Mouse (Mus musculus): ENCODE results near the gene Dop1b. TPM values are rescaled to one million over a fixed set of nuclear protein-coding genes. Genes with fewer than 3 reads are reported as not detected.
"Not testable (repeated sequence)": the region's sequence is repeated elsewhere in the genome, so short reads cannot be mapped to it uniquely, and the experiment has no call there.

Gene Dop1b
- polyA plus RNA-seq, 1 experiment from 2014 or later, result 36.9 TPM

- Histone ChIP-seq H3K4me2 (ENCODE audit: low read length) (peak within 1 kb of the TSS; percentile 84), H3K9me3 (ENCODE audit: control insufficient read depth, low read length) (no peaks in the 10 kb centered on the region), H3K36me3 (ENCODE audit: control insufficient read depth, insufficient read depth, low read length) (no peaks in the 10 kb centered on the region), H3K4me3 (ENCODE audit: low read length) (peak within 1 kb of the TSS; percentile 47), H3K9ac (ENCODE audit: low read depth, low read length) (peak within 1 kb of the TSS; percentile 64), H3K27ac (ENCODE audit: low read depth, low read length) (no peak within 1 kb of the TSS), H3K27me3 (replicated peaks; ENCODE audit: control insufficient read depth, insufficient read depth, low read length) (peaks cover 22% of the 10 kb centered on the region), H3K4me1 (ENCODE audit: control insufficient read depth, insufficient read depth, low read depth, low read length) (peaks cover 15% of the 10 kb centered on the region)
- under 1% methylated on average over 63 of the region's 63 CpGs for WGBS
- peak; percentile 81 for ATAC-seq
Measured at GRCm38 (mm10) chr16:93682689-93683507, 28.8 kb upstream of the Dop1b start, which contains the start of gene Cbr3. TSS of gene Cbr3 (plus strand) at chr16:93683215.

- H3K36me3 ChIP-seq (ENCODE audit: control insufficient read depth, insufficient read depth, low read length), result no peaks in the 10 kb centered on the region
- H3K9ac ChIP-seq (ENCODE audit: low read depth, low read length), result peak overlapping the region; percentile 64
- ATAC-seq, result 0 out of 2 replicates have a peak, but pooled peaks have one; percentile 48
- H3K4me2 ChIP-seq (ENCODE audit: low read length), result peak overlapping the region; percentile 84
- peak overlapping the region; percentile 47 for H3K4me3 ChIP-seq (ENCODE audit: low read length)
- peaks cover 15% of the 10 kb centered on the region for H3K4me1 ChIP-seq (ENCODE audit: control insufficient read depth, insufficient read depth, low read depth, low read length)
- 1% methylated on average over 53 of the region's 53 CpGs for WGBS
- peaks cover 22% of the 10 kb centered on the region for H3K27me3 ChIP-seq (replicated peaks; ENCODE audit: control insufficient read depth, insufficient read depth, low read length)
- no peaks in the 10 kb centered on the region for H3K9me3 ChIP-seq (ENCODE audit: control insufficient read depth, low read length)
- no peak overlapping the region for H3K27ac ChIP-seq (ENCODE audit: low read depth, low read length)
Measured at GRCm38 (mm10) chr16:93683508-93684236, 28.0 kb upstream of the Dop1b start.

- no peak for ATAC-seq
- peaks cover 22% of the 10 kb centered on the region for H3K27me3 ChIP-seq (replicated peaks; ENCODE audit: control insufficient read depth, insufficient read depth, low read length)
- no peaks in the 10 kb centered on the region for H3K36me3 ChIP-seq (ENCODE audit: control insufficient read depth, insufficient read depth, low read length)
- H3K9me3 ChIP-seq (ENCODE audit: control insufficient read depth, low read length), result no peaks in the 10 kb centered on the region
- WGBS, result 37% methylated on average over 7 of the region's 7 CpGs
- H3K27ac ChIP-seq (ENCODE audit: low read depth, low read length), result no peak overlapping the region
- H3K4me1 ChIP-seq (ENCODE audit: control insufficient read depth, insufficient read depth, low read depth, low read length), result peaks cover 15% of the 10 kb centered on the region
- no peak overlapping the region for H3K4me3 ChIP-seq (ENCODE audit: low read length)
- peak overlapping the region; percentile 84 for H3K4me2 ChIP-seq (ENCODE audit: low read length)
- H3K9ac ChIP-seq (ENCODE audit: low read depth, low read length), result no peak overlapping the region
Measured at GRCm38 (mm10) chr16:93684441-93684840, 27.3 kb upstream of the Dop1b start.

DNA sequence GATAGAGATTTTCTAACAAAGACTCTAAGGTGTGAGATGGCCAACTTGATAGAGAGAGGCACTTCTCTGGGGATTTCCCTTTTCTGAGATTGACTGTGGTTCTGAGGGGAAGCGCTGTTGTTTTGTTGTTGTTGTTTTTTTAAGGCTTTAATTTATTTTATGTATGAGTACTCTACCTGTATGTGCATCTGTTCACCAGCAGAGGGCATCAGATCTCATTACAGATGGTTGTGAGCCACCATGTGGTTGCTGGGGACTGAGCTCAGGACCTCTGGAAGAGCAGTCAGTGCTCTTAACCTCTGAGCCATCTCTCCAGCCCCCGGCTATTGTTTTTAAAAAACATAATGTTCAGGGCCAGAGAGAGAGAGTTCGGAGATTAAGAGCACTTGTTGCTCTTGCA is 25.9 kb upstream of the Dop1b start:
- not testable (repeated sequence) for H3K9ac ChIP-seq (ENCODE audit: low read depth, low read length); H3K4me2 ChIP-seq (ENCODE audit: low read length); H3K4me3 ChIP-seq (ENCODE audit: low read length); H3K9me3 ChIP-seq (ENCODE audit: control insufficient read depth, low read length); ATAC-seq; H3K36me3 ChIP-seq (ENCODE audit: control insufficient read depth, insufficient read depth, low read length); H3K27ac ChIP-seq (ENCODE audit: low read depth, low read length)
- WGBS, result 94% methylated on average over 3 of the region's 3 CpGs
- Histone ChIP-seq H3K4me1 (ENCODE audit: control insufficient read depth, insufficient read depth, low read depth, low read length) (peaks cover 15% of the 10 kb centered on the region), H3K27me3 (replicated peaks; ENCODE audit: control insufficient read depth, insufficient read depth, low read length) (peaks cover 22% of the 10 kb centered on the region)

DNA sequence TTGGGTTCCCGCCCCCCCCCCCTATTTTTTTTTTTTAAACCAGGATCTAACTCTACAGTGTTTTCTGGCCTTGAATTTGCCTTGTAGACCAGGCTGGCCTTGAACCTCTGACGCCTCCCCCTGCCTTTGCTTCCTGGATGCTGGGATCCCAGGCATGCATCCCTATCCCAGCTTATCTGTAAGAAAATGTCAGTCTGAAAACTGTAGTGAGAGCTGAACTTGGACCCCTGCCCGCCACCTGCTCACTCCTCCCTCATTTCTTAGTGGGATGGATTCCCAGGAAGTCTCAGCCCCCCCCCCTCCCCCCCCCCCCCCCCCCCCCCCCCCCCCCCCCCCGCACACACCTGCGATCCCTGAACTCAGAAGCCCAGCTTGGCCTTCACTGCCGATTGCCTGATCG is 25.3 kb upstream of the Dop1b start:
- 79% methylated on average over 6 of the region's 7 CpGs for WGBS
- peaks cover 15% of the 10 kb centered on the region for H3K4me1 ChIP-seq (ENCODE audit: control insufficient read depth, insufficient read depth, low read depth, low read length)
- no peak for ATAC-seq
- no peak overlapping the region for H3K9ac ChIP-seq (ENCODE audit: low read depth, low read length)
- H3K9me3 ChIP-seq (ENCODE audit: control insufficient read depth, low read length), result no peaks in the 10 kb centered on the region
- H3K4me2 ChIP-seq (ENCODE audit: low read length), result no peak overlapping the region
- H3K27me3 ChIP-seq (replicated peaks; ENCODE audit: control insufficient read depth, insufficient read depth, low read length), result peaks cover 16% of the 10 kb centered on the region
- H3K36me3 ChIP-seq (ENCODE audit: control insufficient read depth, insufficient read depth, low read length), result no peaks in the 10 kb centered on the region
- no peak overlapping the region for H3K27ac ChIP-seq (ENCODE audit: low read depth, low read length)
- no peak overlapping the region for H3K4me3 ChIP-seq (ENCODE audit: low read length)

DNA sequence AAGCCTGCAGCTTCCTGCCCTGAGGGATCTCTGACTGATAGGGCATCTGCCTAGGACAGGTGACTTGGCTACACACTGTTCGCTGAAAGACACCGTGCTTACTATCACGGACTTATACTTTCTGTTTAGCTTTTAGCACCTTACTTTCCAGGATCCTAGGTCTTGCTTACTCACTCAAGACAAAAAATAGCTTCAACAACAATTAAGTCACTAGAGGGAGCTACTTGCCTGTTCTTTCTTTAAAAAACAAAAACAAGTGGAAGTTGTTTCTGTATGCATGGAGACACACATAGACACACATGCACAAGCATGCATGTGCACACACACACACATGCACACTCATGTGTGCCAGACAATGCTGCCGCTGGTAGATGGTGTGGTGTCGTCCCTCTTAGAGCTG is 24.8 kb upstream of the Dop1b start:
- 49% methylated on average over 5 of the region's 5 CpGs for WGBS
- Histone ChIP-seq H3K27me3 (replicated peaks; ENCODE audit: control insufficient read depth, insufficient read depth, low read length) (peaks cover 11% of the 10 kb centered on the region), H3K4me3 (ENCODE audit: low read length) (no peak overlapping the region), H3K9me3 (ENCODE audit: control insufficient read depth, low read length) (no peaks in the 10 kb centered on the region), H3K9ac (ENCODE audit: low read depth, low read length) (no peak overlapping the region), H3K4me2 (ENCODE audit: low read length) (no peak overlapping the region), H3K4me1 (ENCODE audit: control insufficient read depth, insufficient read depth, low read depth, low read length) (peaks cover 15% of the 10 kb centered on the region), H3K27ac (ENCODE audit: low read depth, low read length) (no peak overlapping the region), H3K36me3 (ENCODE audit: control insufficient read depth, insufficient read depth, low read length) (no peaks in the 10 kb centered on the region)
- ATAC-seq, result no peak; the same call in 1 of the 2 replicates

DNA sequence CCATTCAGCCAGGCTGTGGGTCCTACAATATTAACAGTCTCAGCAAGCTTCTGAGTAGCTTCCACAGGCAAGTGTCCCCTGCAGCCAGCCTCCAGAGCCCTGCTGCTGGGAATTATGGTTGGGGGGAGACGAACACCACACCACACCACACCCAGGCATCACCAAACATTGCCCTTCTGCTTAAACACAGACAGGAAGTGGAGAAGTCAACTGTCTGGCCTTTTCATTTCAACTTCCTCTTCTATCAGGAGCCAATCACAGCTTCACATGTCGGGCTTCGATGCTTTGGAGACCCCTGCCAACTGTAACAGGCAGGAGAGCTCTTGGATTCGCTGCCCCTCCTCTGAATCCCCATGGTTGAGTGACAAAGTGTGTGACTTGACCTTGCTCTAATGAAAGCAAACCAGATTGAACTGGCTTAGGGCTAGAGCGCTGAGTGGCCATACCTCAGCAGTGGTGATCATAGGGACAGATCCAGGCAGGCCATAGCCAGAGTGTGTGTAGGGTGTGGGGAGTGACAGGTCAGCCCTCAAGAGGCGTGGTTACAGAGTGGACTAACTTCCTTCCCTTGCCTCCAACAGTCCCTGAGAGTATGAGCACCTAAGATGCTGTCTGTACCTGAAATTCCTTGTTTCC is 20.4 kb upstream of the Dop1b start:
- no peaks in the 10 kb centered on the region for H3K9me3 ChIP-seq (ENCODE audit: control insufficient read depth, low read length)
- H3K36me3 ChIP-seq (ENCODE audit: control insufficient read depth, insufficient read depth, low read length), result no peaks in the 10 kb centered on the region
- 78% methylated on average over 6 of the region's 6 CpGs for WGBS
- no peaks in the 10 kb centered on the region for H3K27me3 ChIP-seq (replicated peaks; ENCODE audit: control insufficient read depth, insufficient read depth, low read length)
- H3K9ac ChIP-seq (ENCODE audit: low read depth, low read length), result no peak overlapping the region
- no peak overlapping the region for H3K27ac ChIP-seq (ENCODE audit: low read depth, low read length)
- no peaks in the 10 kb centered on the region for H3K4me1 ChIP-seq (ENCODE audit: control insufficient read depth, insufficient read depth, low read depth, low read length)
- no peak for ATAC-seq
- no peak overlapping the region for H3K4me2 ChIP-seq (ENCODE audit: low read length)
- no peak overlapping the region for H3K4me3 ChIP-seq (ENCODE audit: low read length)

DNA sequence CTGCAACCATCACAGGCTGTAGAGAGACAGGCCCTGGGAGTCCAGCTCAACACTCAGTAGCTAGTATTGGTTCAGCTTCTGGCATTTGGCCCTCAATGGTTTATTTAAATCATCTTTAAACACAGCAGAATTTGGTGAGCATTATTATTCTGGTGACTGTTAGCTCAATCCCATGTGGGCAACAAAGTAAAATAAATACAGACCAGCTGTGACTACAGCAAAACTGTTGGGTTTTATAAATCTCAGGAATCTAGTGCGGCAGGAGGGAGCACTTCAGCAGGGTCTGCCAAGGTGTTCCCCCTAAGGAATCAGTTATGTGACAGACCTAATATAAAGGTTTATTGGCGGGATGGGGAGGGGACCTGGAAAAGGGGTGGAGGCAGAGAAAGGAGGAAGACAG is 19.0 kb upstream of the Dop1b start:
- Histone ChIP-seq H3K9me3 (ENCODE audit: control insufficient read depth, low read length) (no peaks in the 10 kb centered on the region), H3K36me3 (ENCODE audit: control insufficient read depth, insufficient read depth, low read length) (no peaks in the 10 kb centered on the region), H3K4me2 (ENCODE audit: low read length) (no peak overlapping the region), H3K27ac (ENCODE audit: low read depth, low read length) (no peak overlapping the region), H3K4me3 (ENCODE audit: low read length) (no peak overlapping the region), H3K27me3 (replicated peaks; ENCODE audit: control insufficient read depth, insufficient read depth, low read length) (no peaks in the 10 kb centered on the region), H3K4me1 (ENCODE audit: control insufficient read depth, insufficient read depth, low read depth, low read length) (no peaks in the 10 kb centered on the region), H3K9ac (ENCODE audit: low read depth, low read length) (no peak overlapping the region)
- no peak for ATAC-seq
- 73% methylated on average over 2 of the region's 2 CpGs for WGBS

GRCm38 (mm10) chr16:93707116-93707515 is 4.6 kb upstream of the Dop1b start:
- no peak for ATAC-seq
- no peak overlapping the region for H3K27ac ChIP-seq (ENCODE audit: low read depth, low read length)
- no peaks in the 10 kb centered on the region for H3K4me1 ChIP-seq (ENCODE audit: control insufficient read depth, insufficient read depth, low read depth, low read length)
- WGBS, result 90% methylated on average over 7 of the region's 7 CpGs
- H3K4me3 ChIP-seq (ENCODE audit: low read length), result no peak overlapping the region
- H3K9me3 ChIP-seq (ENCODE audit: control insufficient read depth, low read length), result no peaks in the 10 kb centered on the region
- no peak overlapping the region for H3K9ac ChIP-seq (ENCODE audit: low read depth, low read length)
- no peaks in the 10 kb centered on the region for H3K36me3 ChIP-seq (ENCODE audit: control insufficient read depth, insufficient read depth, low read length)
- H3K4me2 ChIP-seq (ENCODE audit: low read length), result no peak overlapping the region
- peaks cover 7% of the 10 kb centered on the region for H3K27me3 ChIP-seq (replicated peaks; ENCODE audit: control insufficient read depth, insufficient read depth, low read length)
